Mouse (Mus musculus) liver, embryonic 14.5 days (tissue): ENCODE measurements at regions not wholly inside any gene's neighbourhood (a gene's known extent, or its start where the extent isn't known, plus 50 kb on each side); places are given as distances from the start of the nearest gene placed in this dataset.

Experiments
- ATAC-seq: fragments of 200-750 bp; cut with Nextera tagmentation; 2 replicates; pipeline ENCODE4 v1.8.0; 2017; ENCODE audit warnings: moderate number of reproducible peaks, mild to moderate bottlenecking, moderate library complexity; ENCODE audit not compliant: insufficient read depth
- DNase-seq, 3 experiments: peaks; one replicate each; pipeline ENCODE4 v3.0.0-alpha.2; 2012 to 2013; ENCODE audit warnings: low read depth in 3 of 3, low spot score in 3 of 3
- H3K27ac ChIP-seq: fragments of 300-500 bp; sonication (generic); 2 replicates; pipeline ENCODE4 v1.5.1; 2014; ENCODE audit warnings: moderate library complexity, mild to moderate bottlenecking, control low read depth, inconsistent platforms
- H3K27me3 ChIP-seq: fragments of 300-500 bp; sonication (generic); 2 replicates; pipeline ENCODE4 v1.6.1; 2014; ENCODE audit warnings: mild to moderate bottlenecking, low read length, moderate library complexity; ENCODE audit not compliant: control insufficient read depth, insufficient read depth
- H3K36me3 ChIP-seq: fragments of 300-500 bp; sonication (generic); replicated peaks from 2 replicates; pipeline ENCODE4 v1.6.1; 2014; ENCODE audit warnings: low read depth; ENCODE audit not compliant: control insufficient read depth, insufficient read depth
- H3K4me1 ChIP-seq, 2 experiments: fragments of 200-500 bp in 1 of 2; fragments of 300-500 bp in 1 of 2; sonication (generic) in 1 of 2; replicated peaks; 2 replicates each; pipeline ENCODE4 v1.6.1; 2012 to 2014; ENCODE audit warnings: antibody characterized with exemption in 1 of 2, inconsistent platforms in 1 of 2, low read length in 1 of 2; ENCODE audit not compliant: control insufficient read depth in 2 of 2, insufficient read depth in 2 of 2
- H3K4me2 ChIP-seq: fragments of 300-500 bp; sonication (generic); 2 replicates; pipeline ENCODE4 v1.6.1; 2014; ENCODE audit warnings: low read depth, mild to moderate bottlenecking, control low read depth, moderate library complexity
- H3K4me3 ChIP-seq, 2 experiments: fragments of 200-500 bp in 1 of 2; fragments of 300-500 bp in 1 of 2; sonication (generic) in 1 of 2; 2 replicates each; pipeline ENCODE4 v1.5.1; 2012 to 2014; ENCODE audit warnings: low read depth in 2 of 2, low read length in 2 of 2, mild to moderate bottlenecking in 2 of 2, control low read depth in 1 of 2, inconsistent platforms in 1 of 2, moderate library complexity in 1 of 2; ENCODE audit not compliant: insufficient read depth in 1 of 2
- H3K9ac ChIP-seq: fragments of 300-500 bp; sonication (generic); replicated peaks from 2 replicates; pipeline ENCODE4 v1.6.1; 2014; ENCODE audit warnings: mild to moderate bottlenecking, control low read depth, moderate library complexity
- H3K9me3 ChIP-seq: fragments of 300-500 bp; sonication (generic); 2 replicates; pipeline ENCODE4 v1.6.1; 2016; ENCODE audit warnings: low read length, mixed read lengths; ENCODE audit not compliant: control insufficient read depth
- CTCF ChIP-seq: IDR thresholded peaks from 2 replicates; pipeline ENCODE4 v1.5.1; 2016; ENCODE audit warnings: antibody characterized with exemption, low read depth, control low read depth
- EP300 ChIP-seq: IDR thresholded peaks from 2 replicates; pipeline ENCODE4 v1.6.1; 2016; ENCODE audit warnings: antibody characterized with exemption, low read depth
- WGBS: fragments of 180-500 bp; shearing (Covaris S2); extraction: QIAGEN DNeasy Blood & Tissue Kit; methylation state at CpG from one replicate; pipeline ENCODE4 v1.1.7; 2014; ENCODE audit not compliant: insufficient replicate concordance; 5-methylcytosine and 5-hydroxymethylcytosine counted together

GRCm38 (mm10) chr14:67538696-67539095, 1529.7 kb upstream of the Gulo start:
- no peak overlapping the region for H3K9ac ChIP-seq
- DNase-seq, result no peak
- no peaks in the 10 kb centered on the region for H3K4me1 ChIP-seq
- H3K36me3 ChIP-seq, result no peaks in the 10 kb centered on the region
- WGBS, result 52% methylated on average over 9 of the region's 9 CpGs
- no peaks in the 10 kb centered on the region for H3K27me3 ChIP-seq
- H3K4me2 ChIP-seq, result no peak overlapping the region
- H3K9me3 ChIP-seq, result no peaks in the 10 kb centered on the region
- ATAC-seq, result no peak
- H3K27ac ChIP-seq, result no peak overlapping the region
- TF ChIP-seq EP300 (no peak), CTCF (no peak)
- no peak overlapping the region for H3K4me3 ChIP-seq

- H3K4me2 ChIP-seq, result no peak overlapping the region
- H3K27ac ChIP-seq, result no peak overlapping the region
- H3K27me3 ChIP-seq, result no peaks in the 10 kb centered on the region
- no peak overlapping the region for H3K4me3 ChIP-seq
- WGBS, result 41% methylated on average over 8 of the region's 8 CpGs
- no peak for TF ChIP-seq EP300
- TF ChIP-seq CTCF, result no peak
- no peaks in the 10 kb centered on the region for H3K4me1 ChIP-seq
- ATAC-seq (no peak), DNase-seq (no peak)
- no peak overlapping the region for H3K9ac ChIP-seq
- no peaks in the 10 kb centered on the region for H3K36me3 ChIP-seq
- H3K9me3 ChIP-seq, result no peaks in the 10 kb centered on the region
Measured at GRCm38 (mm10) chr14:67536787-67537659, 1528.0 kb upstream of the Gulo start.

DNA sequence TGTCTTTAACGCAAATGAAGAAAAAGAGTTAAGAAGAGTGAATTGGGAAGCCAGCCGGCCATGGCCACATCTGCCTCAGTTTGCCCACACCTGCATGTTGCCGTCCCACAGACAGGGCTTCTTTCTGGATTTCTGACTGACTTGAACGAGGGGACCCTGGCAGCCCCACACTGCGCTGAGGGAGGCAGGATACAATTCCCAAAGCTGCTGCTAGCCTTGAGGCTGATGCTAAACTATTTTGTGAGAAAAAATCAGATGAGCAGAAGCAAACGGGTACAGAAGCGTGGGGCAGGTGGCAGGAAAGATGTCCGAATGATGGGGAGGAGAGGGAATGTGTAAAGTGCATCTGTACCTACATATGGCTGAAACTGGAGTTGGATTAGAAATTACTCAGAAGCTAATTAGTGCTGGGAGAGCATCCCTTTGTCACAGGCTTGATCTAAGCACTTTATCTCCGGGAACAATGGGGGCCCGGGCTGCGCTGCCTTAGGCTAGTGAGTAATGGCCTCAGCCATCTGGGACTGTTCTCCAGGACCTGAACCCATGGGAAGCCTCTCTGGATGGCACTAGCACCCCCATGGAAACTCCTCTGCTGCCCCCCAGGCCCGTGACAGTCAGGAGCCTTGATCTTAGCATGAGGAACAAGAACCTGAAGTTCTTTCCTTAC, 1497.9 kb upstream of the Gulo start:
- Histone ChIP-seq H3K9ac (no peak overlapping the region), H3K27ac (no peak overlapping the region), H3K36me3 (no peaks in the 10 kb centered on the region), H3K4me1 (no peaks in the 10 kb centered on the region), H3K4me3 (no peak overlapping the region), H3K27me3 (no peaks in the 10 kb centered on the region), H3K4me2 (no peak overlapping the region), H3K9me3 (no peaks in the 10 kb centered on the region)
- ATAC-seq (no peak), DNase-seq (no peak)
- WGBS, result 63% methylated on average over 12 of the region's 12 CpGs
- TF ChIP-seq EP300 (no peak), CTCF (no peak)

DNA sequence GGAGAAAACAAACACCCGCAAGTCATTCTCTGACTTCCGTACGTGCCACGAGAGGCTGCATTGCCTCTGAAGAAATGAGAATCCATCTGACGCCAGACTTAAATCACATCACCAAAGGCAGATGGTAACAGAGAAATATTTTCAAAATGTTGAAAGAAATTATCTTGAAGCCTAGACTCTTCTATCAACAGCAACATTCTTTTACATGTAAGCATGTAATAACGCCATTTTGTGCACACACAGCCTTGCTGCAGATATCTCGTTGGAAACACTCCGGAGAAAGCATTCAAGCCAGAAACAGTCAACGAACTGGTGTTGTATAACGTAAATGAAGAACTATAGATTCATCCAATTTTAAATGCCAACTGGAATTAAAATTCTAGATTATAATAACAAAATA, 1483.1 kb upstream of the Gulo start:
- TF ChIP-seq EP300 (no peak), CTCF (no peak)
- no peaks in the 10 kb centered on the region for H3K4me1 ChIP-seq
- H3K27ac ChIP-seq, result no peak overlapping the region
- no peaks in the 10 kb centered on the region for H3K36me3 ChIP-seq
- H3K9me3 ChIP-seq, result no peaks in the 10 kb centered on the region
- no peak for DNase-seq
- H3K4me3 ChIP-seq, result no peak overlapping the region
- no peaks in the 10 kb centered on the region for H3K27me3 ChIP-seq
- 76% methylated on average over 10 of the region's 10 CpGs for WGBS
- no peak for ATAC-seq
- H3K4me2 ChIP-seq, result no peak overlapping the region
- H3K9ac ChIP-seq, result no peak overlapping the region

GRCm38 (mm10) chr14:67486676-67487075, 1477.7 kb upstream of the Gulo start:
- 23% methylated on average over 10 of the region's 10 CpGs for WGBS
- no peaks in the 10 kb centered on the region for H3K27me3 ChIP-seq
- H3K36me3 ChIP-seq, result no peaks in the 10 kb centered on the region
- no peak overlapping the region for H3K27ac ChIP-seq
- TF ChIP-seq EP300, result no peak
- no peak for TF ChIP-seq CTCF
- H3K4me1 ChIP-seq, result no peaks in the 10 kb centered on the region
- H3K9ac ChIP-seq, result no peak overlapping the region
- no peak overlapping the region for H3K4me3 ChIP-seq
- DNase-seq (no peak), ATAC-seq (no peak)
- H3K9me3 ChIP-seq, result no peaks in the 10 kb centered on the region
- H3K4me2 ChIP-seq, result no peak overlapping the region
